Mouse (Mus musculus): ENCODE results near the gene Plac1. TPM values are rescaled to one million over a fixed set of nuclear protein-coding genes. Genes with fewer than 3 reads are reported as not detected.
"Not testable (repeated sequence)": the region's sequence is repeated elsewhere in the genome, so short reads cannot be mapped to it uniquely, and the experiment has no call there.

Gene Plac1
- not detected for total RNA-seq (2021)

- DNase-seq (ENCODE audit: extremely low spot score in 1 of 2, low spot score in 1 of 2) = no peak
These were observed at the start of gene Plac1 for GRCm38 (mm10) chrX:53240011-53240410. Plac1 (minus strand) TSS chrX:53240111.

GRCm38 (mm10) chrX:53287924-53288323 is 48.0 kb upstream of the Plac1 start:
- DNase-seq (ENCODE audit: extremely low spot score in 1 of 2, low spot score in 1 of 2) = no peak

GRCm38 (mm10) chrX:53273124-53273523 is 33.2 kb upstream of the Plac1 start, which contains the start of gene Fam122c:
Fam122c (plus strand) TSS chrX:53273424.
- no peak for DNase-seq (ENCODE audit: extremely low spot score in 1 of 2, low spot score in 1 of 2)

- DNase-seq (ENCODE audit: extremely low spot score in 1 of 2, low spot score in 1 of 2) = not testable (repeated sequence)
These were observed 31.7 kb upstream of the Plac1 start for GRCm38 (mm10) chrX:53271628-53272027.

GRCm38 (mm10) chrX:53270063-53270432 is 30.1 kb upstream of the Plac1 start:
- no peak for DNase-seq (ENCODE audit: extremely low spot score in 1 of 2, low spot score in 1 of 2)

- peak; percentile 61 to 74 for DNase-seq (ENCODE audit: extremely low spot score in 1 of 2, low spot score in 1 of 2)
These were observed 29.6 kb upstream of the Plac1 start, which contains the start of gene Fam122b for GRCm38 (mm10) chrX:53269289-53270062. Fam122b (minus strand) TSS chrX:53269805.

GRCm38 (mm10) chrX:53268856-53269255 is 28.9 kb upstream of the Plac1 start:
- peak; percentile 6 to 12 for DNase-seq (ENCODE audit: extremely low spot score in 1 of 2, low spot score in 1 of 2)

- DNase-seq (ENCODE audit: extremely low spot score in 1 of 2, low spot score in 1 of 2) = no peak
These were observed 26.3 kb upstream of the Plac1 start for GRCm38 (mm10) chrX:53266186-53266585.

GRCm38 (mm10) chrX:53255195-53255594 is 15.3 kb upstream of the Plac1 start:
- no peak for DNase-seq (ENCODE audit: extremely low spot score in 1 of 2, low spot score in 1 of 2)

GRCm38 (mm10) chrX:53237971-53238370 is 1.9 kb downstream of the Plac1 start:
- no peak for DNase-seq (ENCODE audit: extremely low spot score in 1 of 2, low spot score in 1 of 2)

GRCm38 (mm10) chrX:53236404-53236803 is 3.5 kb downstream of the Plac1 start:
- no peak for DNase-seq (ENCODE audit: extremely low spot score in 1 of 2, low spot score in 1 of 2)

GRCm38 (mm10) chrX:53233689-53234088 is 6.2 kb downstream of the Plac1 start:
- DNase-seq (ENCODE audit: extremely low spot score in 1 of 2, low spot score in 1 of 2) = no peak

- no peak for DNase-seq (ENCODE audit: extremely low spot score in 1 of 2, low spot score in 1 of 2)
These were observed 7.9 kb downstream of the Plac1 start for GRCm38 (mm10) chrX:53231965-53232364.

- DNase-seq (ENCODE audit: extremely low spot score in 1 of 2, low spot score in 1 of 2) = no peak
These were observed 15.5 kb downstream of the Plac1 start for GRCm38 (mm10) chrX:53224353-53224944.

- no peak for DNase-seq (ENCODE audit: extremely low spot score in 1 of 2, low spot score in 1 of 2)
These were observed 19.1 kb downstream of the Plac1 start for GRCm38 (mm10) chrX:53220855-53221254.

- DNase-seq (ENCODE audit: extremely low spot score in 1 of 2, low spot score in 1 of 2) = no peak
These were observed 25.2 kb downstream of the Plac1 start for GRCm38 (mm10) chrX:53214557-53215229.

GRCm38 (mm10) chrX:53213838-53214237 is 26.1 kb downstream of the Plac1 start:
- DNase-seq (ENCODE audit: extremely low spot score in 1 of 2, low spot score in 1 of 2) = no peak

GRCm38 (mm10) chrX:53212485-53212884 is 27.4 kb downstream of the Plac1 start:
- no peak for DNase-seq (ENCODE audit: extremely low spot score in 1 of 2, low spot score in 1 of 2)

GRCm38 (mm10) chrX:53211756-53212483 is 28.0 kb downstream of the Plac1 start:
- DNase-seq (ENCODE audit: extremely low spot score in 1 of 2, low spot score in 1 of 2) = no peak

- no peak for DNase-seq (ENCODE audit: extremely low spot score in 1 of 2, low spot score in 1 of 2)
These were observed 30.5 kb downstream of the Plac1 start for GRCm38 (mm10) chrX:53209431-53209830.
